Mouse (Mus musculus): ENCODE measurements around the gene Smim15. TPM values are rescaled to one million over a fixed set of nuclear protein-coding genes. Genes with fewer than 3 reads are reported as not detected.

Smim15 gene
- polyA plus RNA-seq (2015; fragmentation: Nextera tagmentation; extraction: Ambion mirVana): 52.9 and 54.3 TPM in 2 replicates

GRCm38 (mm10) chr13:108044222-108044941 is at the start of gene Smim15:
Gene Smim15 (plus strand): TSS chr13:108044446.
- H3K36me3 ChIP-seq: peaks cover 9% of the 10 kb centered on the region
- peak within 1 kb of the TSS; percentile 95 for H3K27ac ChIP-seq
- peak; percentile 98 for ATAC-seq (ENCODE audit: low FRiP score, low read depth)
- under 1% methylated on average over 55 of the region's 71 CpGs for WGBS
- peak within 1 kb of the TSS; percentile 96 for H3K9ac ChIP-seq
- H3K27me3 ChIP-seq: no peaks in the 10 kb centered on the region; the same call in 1 of the 2 replicates
- peaks cover 36% of the 10 kb centered on the region for H3K4me1 ChIP-seq
- no peaks in the 10 kb centered on the region for H3K9me3 ChIP-seq
- peak within 1 kb of the TSS; percentile 71 for H3K4me2 ChIP-seq (replicated peaks)
- peak within 1 kb of the TSS; percentile 95 for H3K4me3 ChIP-seq

- WGBS: 72% methylated on average over 7 of the region's 7 CpGs
- no peaks in the 10 kb centered on the region for H3K27me3 ChIP-seq
- no peak overlapping the region for H3K4me3 ChIP-seq
- H3K27ac ChIP-seq: no peak overlapping the region
- no peak overlapping the region for H3K9ac ChIP-seq
- no peaks in the 10 kb centered on the region for H3K9me3 ChIP-seq
- no peak overlapping the region for H3K4me2 ChIP-seq (replicated peaks)
- no peaks in the 10 kb centered on the region for H3K4me1 ChIP-seq
- no peaks in the 10 kb centered on the region for H3K36me3 ChIP-seq
- no peak for ATAC-seq (ENCODE audit: low FRiP score, low read depth)
These were observed 49.0 kb upstream of the Smim15 start for GRCm38 (mm10) chr13:107995211-107995610.

- no peaks in the 10 kb centered on the region for H3K36me3 ChIP-seq
- H3K9me3 ChIP-seq: no peaks in the 10 kb centered on the region
- H3K27me3 ChIP-seq: no peaks in the 10 kb centered on the region
- H3K9ac ChIP-seq: no peak overlapping the region
- H3K4me1 ChIP-seq: no peaks in the 10 kb centered on the region
- no peak overlapping the region for H3K4me2 ChIP-seq (replicated peaks)
- H3K27ac ChIP-seq: no peak overlapping the region
- 90% methylated on average over 3 of the region's 3 CpGs for WGBS
- ATAC-seq (ENCODE audit: low FRiP score, low read depth): no peak
- no peak overlapping the region for H3K4me3 ChIP-seq
These were observed 47.9 kb upstream of the Smim15 start for GRCm38 (mm10) chr13:107996301-107996700.

GRCm38 (mm10) chr13:108007861-108008260 is 36.4 kb upstream of the Smim15 start:
- Histone ChIP-seq H3K9me3 (peaks cover 8% of the 10 kb centered on the region), H3K9ac (no peak overlapping the region), H3K27me3 (no peaks in the 10 kb centered on the region), H3K36me3 (no peaks in the 10 kb centered on the region), H3K27ac (no peak overlapping the region), H3K4me1 (peaks cover 11% of the 10 kb centered on the region), H3K4me2 (replicated peaks) (no peak overlapping the region), H3K4me3 (no peak overlapping the region)
- ATAC-seq (ENCODE audit: low FRiP score, low read depth): no peak
- WGBS: 78% methylated on average over 4 of the region's 4 CpGs

GRCm38 (mm10) chr13:108013110-108013509 is 31.1 kb upstream of the Smim15 start:
- Histone ChIP-seq H3K4me3 (no peak overlapping the region), H3K4me2 (replicated peaks) (no peak overlapping the region), H3K27me3 (no peaks in the 10 kb centered on the region), H3K36me3 (no peaks in the 10 kb centered on the region), H3K4me1 (0 out of 2 replicates have a peak, but pooled peaks cover 3% of the 10 kb centered on the region), H3K9me3 (peaks cover 8% of the 10 kb centered on the region), H3K27ac (no peak overlapping the region), H3K9ac (no peak overlapping the region)
- 61% methylated on average over 8 of the region's 8 CpGs for WGBS
- no peak for ATAC-seq (ENCODE audit: low FRiP score, low read depth)

GRCm38 (mm10) chr13:108013839-108014238 is 30.4 kb upstream of the Smim15 start:
- H3K4me2 ChIP-seq (replicated peaks): no peak overlapping the region
- peaks cover 5% of the 10 kb centered on the region; the same call in 1 of the 2 replicates for H3K9me3 ChIP-seq
- no peaks in the 10 kb centered on the region for H3K27me3 ChIP-seq
- no peak overlapping the region for H3K4me3 ChIP-seq
- WGBS: 67% methylated on average over 6 of the region's 6 CpGs
- ATAC-seq (ENCODE audit: low FRiP score, low read depth): no peak
- H3K4me1 ChIP-seq: 0 out of 2 replicates have a peak, but pooled peaks cover 3% of the 10 kb centered on the region
- no peak overlapping the region for H3K9ac ChIP-seq
- H3K36me3 ChIP-seq: no peaks in the 10 kb centered on the region
- H3K27ac ChIP-seq: no peak overlapping the region

GRCm38 (mm10) chr13:108015166-108015565 is 29.1 kb upstream of the Smim15 start:
- Histone ChIP-seq H3K9me3 (peaks cover 5% of the 10 kb centered on the region; the same call in 1 of the 2 replicates), H3K4me3 (no peak overlapping the region), H3K9ac (no peak overlapping the region)

GRCm38 (mm10) chr13:108017349-108017748 is 26.9 kb upstream of the Smim15 start:
- no peak overlapping the region for H3K4me2 ChIP-seq (replicated peaks)
- H3K27ac ChIP-seq: no peak overlapping the region
- no peaks in the 10 kb centered on the region for H3K27me3 ChIP-seq
- H3K4me1 ChIP-seq: 0 out of 2 replicates have a peak, but pooled peaks cover 3% of the 10 kb centered on the region
- no peak for ATAC-seq (ENCODE audit: low FRiP score, low read depth)
- H3K4me3 ChIP-seq: no peak overlapping the region
- WGBS: 80% methylated on average over 6 of the region's 6 CpGs
- no peak overlapping the region for H3K9ac ChIP-seq
- H3K9me3 ChIP-seq: peaks cover 4% of the 10 kb centered on the region; the same call in 1 of the 2 replicates
- no peaks in the 10 kb centered on the region for H3K36me3 ChIP-seq

More at GRCm38 (mm10) chr13:108015166-108015565, 29.1 kb upstream of the Smim15 start:
- Histone ChIP-seq H3K4me1 (0 out of 2 replicates have a peak, but pooled peaks cover 3% of the 10 kb centered on the region), H3K27me3 (no peaks in the 10 kb centered on the region), H3K27ac (no peak overlapping the region), H3K36me3 (no peaks in the 10 kb centered on the region), H3K4me2 (replicated peaks) (no peak overlapping the region)
- no peak for ATAC-seq (ENCODE audit: low FRiP score, low read depth)
- WGBS: 76% methylated on average over 6 of the region's 6 CpGs

- no peak for ATAC-seq (ENCODE audit: low FRiP score, low read depth)
- H3K9me3 ChIP-seq: no peaks in the 10 kb centered on the region
- H3K4me3 ChIP-seq: no peak overlapping the region
- no peak overlapping the region for H3K27ac ChIP-seq
- no peak overlapping the region for H3K4me2 ChIP-seq (replicated peaks)
- no peaks in the 10 kb centered on the region for H3K4me1 ChIP-seq
- H3K36me3 ChIP-seq: no peaks in the 10 kb centered on the region
- no peak overlapping the region for H3K9ac ChIP-seq
- no peaks in the 10 kb centered on the region for H3K27me3 ChIP-seq
- 76% methylated on average over 3 of the region's 3 CpGs for WGBS
These were observed 18.4 kb upstream of the Smim15 start for GRCm38 (mm10) chr13:108025802-108026201.

GRCm38 (mm10) chr13:108032789-108033188 is 11.5 kb upstream of the Smim15 start:
- no peak overlapping the region for H3K4me2 ChIP-seq (replicated peaks)
- no peaks in the 10 kb centered on the region for H3K36me3 ChIP-seq
- no peak overlapping the region for H3K4me3 ChIP-seq
- no peak for ATAC-seq (ENCODE audit: low FRiP score, low read depth)
- WGBS: 92% methylated on average over 4 of the region's 4 CpGs
- H3K9me3 ChIP-seq: no peaks in the 10 kb centered on the region
- no peaks in the 10 kb centered on the region for H3K4me1 ChIP-seq
- no peak overlapping the region for H3K27ac ChIP-seq
- H3K9ac ChIP-seq: no peak overlapping the region
- H3K27me3 ChIP-seq: no peaks in the 10 kb centered on the region

GRCm38 (mm10) chr13:108039375-108039774 is 4.9 kb upstream of the Smim15 start:
- no peak for ATAC-seq (ENCODE audit: low FRiP score, low read depth)

GRCm38 (mm10) chr13:108039902-108040301 is 4.3 kb upstream of the Smim15 start:
- ATAC-seq (ENCODE audit: low FRiP score, low read depth): no peak
- 67% methylated on average over 9 of the region's 9 CpGs for WGBS

More at GRCm38 (mm10) chr13:108039375-108039774, 4.9 kb upstream of the Smim15 start:
- Histone ChIP-seq H3K4me2 (replicated peaks) (no peak overlapping the region), H3K27me3 (no peaks in the 10 kb centered on the region; the same call in 1 of the 2 replicates), H3K9ac (no peak overlapping the region), H3K9me3 (no peaks in the 10 kb centered on the region), H3K4me1 (peaks cover 26% of the 10 kb centered on the region), H3K27ac (no peak overlapping the region), H3K36me3 (no peaks in the 10 kb centered on the region), H3K4me3 (no peak overlapping the region)
- WGBS: 49% methylated on average over 6 of the region's 6 CpGs

More at GRCm38 (mm10) chr13:108039902-108040301, 4.3 kb upstream of the Smim15 start:
- no peak overlapping the region for H3K4me2 ChIP-seq (replicated peaks)
- no peak overlapping the region for H3K9ac ChIP-seq
- H3K4me1 ChIP-seq: peaks cover 26% of the 10 kb centered on the region
- H3K27ac ChIP-seq: no peak overlapping the region
- H3K27me3 ChIP-seq: no peaks in the 10 kb centered on the region; the same call in 1 of the 2 replicates
- H3K4me3 ChIP-seq: no peak overlapping the region
- no peaks in the 10 kb centered on the region for H3K9me3 ChIP-seq
- H3K36me3 ChIP-seq: no peaks in the 10 kb centered on the region

All from limb, embryonic 13.5 days (tissue).